14 mouse cellular contexts compared by ENCODE assay signal in the genomic region with DNA sequence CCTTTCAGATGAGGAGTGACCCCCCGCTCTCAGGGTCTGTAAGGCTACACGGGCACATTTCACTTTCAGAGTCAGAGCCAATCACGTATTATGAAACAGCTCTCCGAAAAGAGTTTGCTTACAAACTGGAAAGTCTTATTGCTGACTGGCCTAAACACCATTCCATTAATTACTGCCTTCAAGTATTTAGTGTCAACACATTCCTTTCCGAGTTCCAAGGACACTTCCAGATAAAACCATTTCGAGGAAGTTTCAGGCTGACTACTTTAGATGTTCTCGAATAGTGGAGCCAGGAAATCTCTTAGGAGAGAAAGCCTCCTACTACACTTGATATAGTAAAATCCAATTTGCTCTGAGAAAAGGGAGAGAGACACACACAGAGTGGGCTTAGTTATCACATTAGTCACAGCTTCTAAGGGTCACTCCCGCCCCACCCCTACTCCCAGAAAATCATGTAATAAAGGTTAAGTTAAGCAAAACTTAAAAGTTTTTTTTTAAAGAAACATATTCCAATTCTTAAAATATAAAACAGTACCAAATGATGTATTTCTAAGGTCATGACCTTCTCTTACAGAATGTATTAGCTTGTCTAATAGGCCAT.
"Had no signal": no experiment of that assay in that cellular context is flagged by ENCODE, and none has a peak within 500 bp of the region (broad histone marks: within the 10 kb centered on the region; RNA-seq: fewer than 3 reads in every experiment).

No protein-coding gene starts in this region.

- H3K9me3 ChIP-seq: limb, embryonic 15.5 days; liver, embryonic 15.5 days; midbrain, embryonic 10.5 days; neural tube, embryonic 15.5 days had no signal

- H3K4me3 ChIP-seq: limb, embryonic 15.5 days; liver, embryonic 15.5 days; midbrain, embryonic 10.5 days; myocyte; neural tube, embryonic 15.5 days had no signal

- H3K36me3 ChIP-seq: limb, embryonic 15.5 days; liver, embryonic 15.5 days; midbrain, embryonic 10.5 days; neural tube, embryonic 15.5 days had no signal

- H3K4me1 ChIP-seq: limb, embryonic 15.5 days; liver, embryonic 15.5 days had no signal

- ATAC-seq: hindbrain, postnatal 0 days had no signal

- DNase-seq: kidney, postnatal 25 days; layer of hippocampus, adult 9-11 months; layer of hippocampus, postnatal 36 days; lung, postnatal 4 days; right cerebral cortex, adult 18-20 months; right cerebral cortex, postnatal 25 days; thymus, postnatal 4 days had no signal

- H3K9ac ChIP-seq: limb, embryonic 15.5 days; liver, embryonic 15.5 days; neural tube, embryonic 15.5 days had no signal

- H3K4me2 ChIP-seq: limb, embryonic 15.5 days; liver, embryonic 15.5 days; neural tube, embryonic 15.5 days had no signal

- H3K27ac ChIP-seq: hindbrain, postnatal 0 days; limb, embryonic 15.5 days; liver, embryonic 15.5 days; midbrain, embryonic 10.5 days; neural tube, embryonic 15.5 days; stomach, postnatal 0 days had no signal

- H3K27me3 ChIP-seq: limb, embryonic 15.5 days; liver, embryonic 15.5 days; neural tube, embryonic 15.5 days had no signal
